Mouse (Mus musculus) midbrain, embryonic 13.5 days (tissue): ENCODE data around the gene Tmem161a. TPM values are rescaled to one million over a fixed set of nuclear protein-coding genes. Genes with fewer than 3 reads are reported as not detected.
"Not testable (repeated sequence)": the region's sequence is repeated elsewhere in the genome, so short reads cannot be mapped to it uniquely, and the experiment has no call there.

Experiments
- ATAC-seq: fragments of 200-750 bp; cut with Nextera tagmentation; 2 replicates; pipeline ENCODE4 v1.8.0; 2017; ENCODE audit warnings: mild to moderate bottlenecking, moderate TSS enrichment, moderate library complexity
- H3K27ac ChIP-seq: fragments of 300-500 bp; sonication (generic); 2 replicates; pipeline ENCODE4 v1.5.1; 2015; ENCODE audit warnings: inconsistent platforms, mild to moderate bottlenecking, moderate library complexity
- H3K27me3 ChIP-seq: fragments of 300-500 bp; sonication (generic); 2 replicates; pipeline ENCODE4 v1.6.1; 2015; ENCODE audit warnings: mild to moderate bottlenecking, inconsistent platforms
- H3K36me3 ChIP-seq: fragments of 300-500 bp; sonication (generic); 2 replicates; pipeline ENCODE4 v1.6.1; 2015; ENCODE audit warnings: mild to moderate bottlenecking, inconsistent platforms
- H3K4me1 ChIP-seq: fragments of 300-500 bp; sonication (generic); replicated peaks from 2 replicates; pipeline ENCODE4 v1.6.1; 2015; ENCODE audit warnings: inconsistent platforms
- H3K4me2 ChIP-seq: fragments of 300-500 bp; sonication (generic); replicated peaks from 2 replicates; pipeline ENCODE4 v1.6.1; 2015; ENCODE audit warnings: moderate library complexity, mild to moderate bottlenecking, inconsistent platforms
- H3K4me3 ChIP-seq: fragments of 300-500 bp; sonication (generic); replicated peaks from 2 replicates; pipeline ENCODE4 v1.5.1; 2015; ENCODE audit warnings: mild to moderate bottlenecking, inconsistent platforms
- H3K9ac ChIP-seq: fragments of 300-500 bp; sonication (generic); replicated peaks from 2 replicates; pipeline ENCODE4 v1.6.1; 2015; ENCODE audit warnings: mild to moderate bottlenecking, inconsistent platforms
- H3K9me3 ChIP-seq: fragments of 300-500 bp; sonication (generic); 2 replicates; pipeline ENCODE4 v1.6.1; 2016; ENCODE audit warnings: mild to moderate bottlenecking, inconsistent platforms
- WGBS: fragments of 180-500 bp; shearing (Covaris S2); methylation state at CpG from one replicate; pipeline ENCODE4 v1.1.7; 2015; 5-methylcytosine and 5-hydroxymethylcytosine counted together
- polyA plus RNA-seq: library from polyadenylated mRNA; unstranded; fragments of >200 nt; fragmentation: Nextera tagmentation; extraction: Ambion mirVana; gene quantifications from 2 replicates; pipeline ENCODE4 v1.2.1, GENCODE M21; 2015

The Tmem161a gene
- polyA plus RNA-seq, 1 experiment from 2014 or later, result 49.5 TPM

DNA sequence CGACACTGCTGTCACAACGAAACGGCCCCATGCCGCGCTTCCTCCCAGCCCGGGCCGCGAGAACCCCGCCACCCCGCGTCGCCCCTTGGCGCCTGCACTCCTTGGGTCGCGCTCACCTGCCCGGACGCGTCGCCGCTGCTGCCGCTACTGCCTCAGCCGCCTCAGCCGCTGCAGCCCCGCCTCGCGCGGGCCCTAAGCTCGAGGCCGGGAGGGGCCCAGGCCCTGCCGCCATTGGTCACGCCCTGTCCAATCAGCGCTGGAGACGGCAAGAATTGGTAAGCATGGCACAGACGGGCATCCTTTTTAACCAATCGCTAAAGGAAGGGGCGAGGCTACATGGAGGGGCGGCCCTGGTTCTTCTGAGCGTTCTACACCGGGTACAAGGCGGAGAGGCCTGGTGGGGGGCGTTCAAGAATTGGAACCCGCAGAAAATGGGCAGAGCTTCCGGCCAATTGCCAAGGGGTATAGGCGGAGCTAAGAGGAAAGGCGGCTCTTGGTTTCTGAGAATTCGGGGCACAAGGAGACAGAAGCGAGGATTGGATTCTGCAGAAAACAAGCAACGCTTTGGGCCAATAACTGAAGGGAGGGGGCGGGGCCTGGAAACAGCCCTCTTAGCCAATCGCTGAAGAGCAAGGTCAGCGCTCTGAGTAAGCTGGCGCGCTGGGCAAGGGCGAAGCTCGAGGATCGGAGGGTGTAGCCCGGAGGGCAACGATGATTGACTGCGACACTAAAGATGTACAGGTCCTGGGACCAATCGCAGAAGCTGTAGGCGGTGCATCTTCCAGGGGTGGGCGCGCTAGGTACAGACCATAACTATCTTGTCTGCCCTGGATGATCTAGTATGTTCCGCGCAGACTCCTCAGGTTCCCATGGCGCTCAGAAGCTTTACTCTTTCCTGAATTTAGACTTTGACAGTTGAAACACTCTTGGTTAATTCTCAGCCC, 40.2 kb downstream of the Tmem161a start, which contains the start of gene Slc25a42:
Slc25a42 (minus strand) TSS at position 194 of the 944 bp plus-strand sequence.
- H3K27ac ChIP-seq, result peak within 1 kb of the TSS; percentile 69
- H3K4me2 ChIP-seq, result peak within 1 kb of the TSS; percentile 92
- H3K4me1 ChIP-seq, result peaks cover 19% of the 10 kb centered on the region
- H3K27me3 ChIP-seq, result peaks cover 26% of the 10 kb centered on the region
- no peaks in the 10 kb centered on the region for H3K9me3 ChIP-seq
- WGBS, result under 1% methylated on average over 63 of the region's 66 CpGs
- H3K9ac ChIP-seq, result peak within 1 kb of the TSS; percentile 72
- no peaks in the 10 kb centered on the region for H3K36me3 ChIP-seq
- peak; percentile 99 for ATAC-seq
- peak within 1 kb of the TSS; percentile 63 for H3K4me3 ChIP-seq

DNA sequence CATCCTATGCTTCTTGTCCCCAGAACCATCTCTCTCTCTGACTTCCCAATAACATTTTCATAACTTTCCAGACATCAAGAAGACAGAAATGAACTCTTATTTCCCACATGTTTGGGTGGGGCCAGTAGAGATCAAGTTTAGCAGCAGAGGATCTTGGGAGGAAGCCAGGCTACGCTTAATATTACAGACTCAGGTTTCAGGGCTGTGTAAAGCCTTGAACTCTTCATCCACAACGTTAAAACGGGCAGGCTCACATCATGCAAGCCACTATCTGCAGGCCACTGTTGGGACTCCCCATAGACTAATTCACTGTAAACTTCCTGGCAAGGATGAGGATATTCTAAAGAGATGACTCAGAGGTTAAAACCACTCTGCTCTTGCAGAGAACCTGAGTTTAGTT, 42.3 kb downstream of the Tmem161a start:
- no peak overlapping the region for H3K4me3 ChIP-seq
- H3K27ac ChIP-seq, result no peak overlapping the region
- H3K4me2 ChIP-seq, result no peak overlapping the region
- no peak overlapping the region for H3K9ac ChIP-seq
- peaks cover 23% of the 10 kb centered on the region for H3K27me3 ChIP-seq
- peaks cover 23% of the 10 kb centered on the region for H3K4me1 ChIP-seq
- no peaks in the 10 kb centered on the region for H3K36me3 ChIP-seq
- no peaks in the 10 kb centered on the region for H3K9me3 ChIP-seq
- 78% methylated on average over 3 of the region's 3 CpGs for WGBS
- no peak for ATAC-seq

DNA sequence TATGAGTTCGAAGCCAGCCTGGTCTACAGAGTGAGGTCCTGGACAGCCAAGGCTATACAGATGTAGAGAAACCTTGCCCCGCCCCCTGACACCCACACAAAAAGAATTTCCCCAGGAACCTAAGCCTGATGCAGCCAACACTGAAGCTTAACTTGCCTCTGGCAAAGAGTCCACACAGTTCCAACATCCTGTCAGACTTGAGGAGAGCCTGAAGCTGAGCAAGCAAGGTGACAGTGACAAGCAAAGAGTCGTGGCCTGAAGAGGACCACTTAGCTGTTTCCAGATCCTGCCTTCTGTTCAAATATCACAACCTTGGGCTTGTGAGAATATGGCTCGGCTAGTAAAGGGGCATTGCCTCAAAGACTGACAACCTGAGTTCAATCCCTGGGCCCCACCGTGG, 42.9 kb downstream of the Tmem161a start:
- Histone ChIP-seq H3K9ac (no peak overlapping the region), H3K27me3 (peaks cover 18% of the 10 kb centered on the region), H3K36me3 (peaks cover 1% of the 10 kb centered on the region), H3K27ac (no peak overlapping the region), H3K4me3 (no peak overlapping the region), H3K4me2 (no peak overlapping the region), H3K9me3 (no peaks in the 10 kb centered on the region), H3K4me1 (peaks cover 23% of the 10 kb centered on the region)
- WGBS, result 77% methylated on average over 5 of the region's 5 CpGs
- no peak for ATAC-seq

DNA sequence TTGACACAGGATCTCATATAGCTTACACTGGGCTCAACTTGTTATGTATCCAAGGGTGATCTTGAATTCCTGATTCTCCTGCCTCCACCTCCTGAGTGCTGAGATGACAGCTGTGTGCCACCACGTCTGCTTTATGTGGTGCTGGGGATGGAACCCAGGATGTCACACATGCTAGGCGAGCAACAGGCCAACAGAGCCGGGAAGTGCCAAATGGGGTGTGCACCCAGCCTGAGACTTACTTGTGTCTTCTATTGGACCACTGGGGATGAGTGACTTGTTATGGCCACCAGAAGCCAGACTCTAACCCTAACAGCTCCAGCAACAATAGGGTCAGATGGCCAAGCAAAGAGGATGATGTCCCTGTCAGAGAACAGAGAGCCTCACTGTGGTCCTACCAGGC, 44.0 kb downstream of the Tmem161a start:
- not testable (repeated sequence) for H3K9ac ChIP-seq, H3K4me3 ChIP-seq, H3K4me2 ChIP-seq, H3K9me3 ChIP-seq, ATAC-seq, H3K27ac ChIP-seq, H3K27me3 ChIP-seq
- peaks cover 12% of the 10 kb centered on the region for H3K36me3 ChIP-seq
- 79% methylated on average over 3 of the region's 3 CpGs for WGBS
- peaks cover 14% of the 10 kb centered on the region for H3K4me1 ChIP-seq

DNA sequence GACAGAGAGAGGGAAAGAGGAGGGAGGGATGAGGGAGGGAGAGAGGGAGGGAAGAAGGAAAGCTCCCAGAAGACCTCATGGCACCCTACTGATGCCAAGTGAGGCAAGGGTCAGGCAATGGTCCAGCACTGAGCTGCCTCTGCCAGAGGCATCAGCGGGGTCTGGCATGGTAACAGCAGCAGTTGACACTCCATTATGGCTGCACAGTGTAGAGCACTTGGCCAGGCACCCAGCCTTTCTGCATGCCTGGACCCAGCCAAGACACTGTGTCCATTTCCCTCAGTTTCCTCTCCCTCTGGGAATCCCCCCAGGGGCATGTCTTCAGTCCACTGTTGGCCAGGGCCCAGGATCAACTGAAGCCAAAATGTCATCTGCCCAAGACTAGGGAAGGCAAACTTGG, 44.4 kb downstream of the Tmem161a start:
- peaks cover 11% of the 10 kb centered on the region for H3K4me1 ChIP-seq
- peaks cover 5% of the 10 kb centered on the region; the same call in 1 of the 2 replicates for H3K27me3 ChIP-seq
- no peak overlapping the region for H3K4me3 ChIP-seq
- no peak overlapping the region for H3K9ac ChIP-seq
- no peak for ATAC-seq
- no peak overlapping the region for H3K27ac ChIP-seq
- H3K9me3 ChIP-seq, result no peaks in the 10 kb centered on the region
- 58% methylated on average over 1 of the region's 1 CpGs for WGBS
- peaks cover 16% of the 10 kb centered on the region for H3K36me3 ChIP-seq
- H3K4me2 ChIP-seq, result no peak overlapping the region

DNA sequence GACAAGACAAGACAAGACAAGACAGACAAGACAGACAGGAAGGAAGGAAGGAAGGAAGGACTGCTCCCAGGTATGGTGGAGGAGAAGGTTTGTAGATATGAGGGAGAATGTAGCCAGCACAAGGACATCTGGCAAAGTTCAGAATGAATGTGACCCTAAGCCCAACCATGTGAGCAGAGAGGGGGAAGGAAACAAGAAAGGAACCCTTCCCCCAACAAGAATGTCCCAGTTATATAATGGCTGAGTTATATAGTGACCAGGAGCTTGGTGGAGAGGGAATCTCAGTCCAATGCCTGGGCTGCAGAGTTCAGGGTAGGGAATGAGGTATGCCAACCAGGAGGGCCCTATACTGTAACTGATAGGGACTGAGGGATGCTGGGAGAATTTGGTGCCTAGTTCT, 45.3 kb downstream of the Tmem161a start:
- no peaks in the 10 kb centered on the region for H3K9me3 ChIP-seq
- no peak overlapping the region for H3K9ac ChIP-seq
- H3K27ac ChIP-seq, result no peak overlapping the region
- no peak overlapping the region for H3K4me2 ChIP-seq
- no peak overlapping the region for H3K4me3 ChIP-seq
- H3K4me1 ChIP-seq, result peaks cover 9% of the 10 kb centered on the region; the same call in 1 of the 2 replicates
- H3K27me3 ChIP-seq, result peaks cover 5% of the 10 kb centered on the region; the same call in 1 of the 2 replicates
- no peak for ATAC-seq
- peaks cover 25% of the 10 kb centered on the region for H3K36me3 ChIP-seq

DNA sequence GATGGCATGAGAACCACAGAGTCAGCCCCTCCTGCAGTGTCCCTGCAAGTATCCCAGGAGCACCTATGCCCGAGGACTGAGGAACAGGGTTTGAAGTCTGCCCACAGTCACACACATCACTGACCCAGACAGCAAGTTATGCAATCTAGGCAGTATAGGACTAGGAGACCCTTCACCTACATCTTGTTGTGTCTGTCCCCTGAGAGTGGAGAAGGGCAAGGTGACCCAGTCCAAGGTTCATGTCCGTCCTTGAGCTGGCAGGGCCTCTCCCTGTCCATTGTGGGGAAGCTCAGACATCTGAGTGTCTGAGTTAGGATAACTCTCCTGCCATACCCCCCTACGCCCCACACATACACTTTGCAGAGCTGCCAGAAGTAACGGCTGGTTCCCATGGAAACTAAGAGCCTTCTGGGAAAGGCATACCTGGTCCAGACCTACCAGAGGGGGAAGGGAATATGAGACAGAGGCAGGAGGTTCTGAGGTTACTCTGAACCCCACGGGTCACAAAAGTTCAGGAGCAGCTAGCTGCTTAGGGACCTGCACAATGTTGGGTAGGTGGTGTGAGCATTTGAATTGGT, 47.0 kb downstream of the Tmem161a start:
- no peak overlapping the region for H3K4me2 ChIP-seq
- H3K4me1 ChIP-seq, result 0 out of 2 replicates have a peak, but pooled peaks cover 4% of the 10 kb centered on the region
- H3K27me3 ChIP-seq, result peaks cover 5% of the 10 kb centered on the region; the same call in 1 of the 2 replicates
- ATAC-seq, result no peak
- H3K36me3 ChIP-seq, result peaks cover 42% of the 10 kb centered on the region
- no peaks in the 10 kb centered on the region for H3K9me3 ChIP-seq
- no peak overlapping the region for H3K9ac ChIP-seq
- WGBS, result 57% methylated on average over 5 of the region's 5 CpGs
- H3K27ac ChIP-seq, result no peak overlapping the region
- no peak overlapping the region for H3K4me3 ChIP-seq

DNA sequence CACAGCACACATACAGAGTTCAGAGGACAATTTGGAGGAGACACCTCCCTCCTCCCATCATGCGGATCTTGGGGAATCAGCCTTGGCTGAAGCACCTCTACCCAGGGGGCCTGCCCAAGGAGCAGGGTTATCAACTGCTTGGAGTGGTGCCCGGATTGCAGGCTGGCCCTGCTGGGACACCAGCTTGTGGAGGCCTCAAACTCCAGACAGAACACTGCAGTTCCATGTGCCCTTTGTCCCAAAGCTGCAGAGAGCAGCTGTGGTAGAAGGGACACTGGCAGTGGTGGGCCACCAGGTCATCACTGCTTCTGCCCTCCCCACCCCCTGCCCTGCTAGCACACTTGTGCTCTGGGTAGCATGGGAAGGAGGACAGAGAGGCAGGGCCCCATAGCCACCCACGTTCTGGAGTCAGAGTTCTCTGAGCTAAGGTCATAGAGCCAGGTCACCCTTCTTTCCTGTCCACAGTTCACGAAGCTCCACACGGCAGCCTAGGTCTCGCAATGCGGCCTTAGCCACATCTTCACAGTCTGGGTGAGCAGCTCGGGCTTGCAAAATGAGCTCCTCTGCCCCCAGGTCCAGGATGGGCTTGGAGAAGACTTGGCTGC, 48.2 kb downstream of the Tmem161a start:
- no peak overlapping the region for H3K27ac ChIP-seq
- H3K9ac ChIP-seq, result no peak overlapping the region
- H3K4me1 ChIP-seq, result 0 out of 2 replicates have a peak, but pooled peaks cover 4% of the 10 kb centered on the region
- H3K36me3 ChIP-seq, result peaks cover 54% of the 10 kb centered on the region
- peaks cover 5% of the 10 kb centered on the region; the same call in 1 of the 2 replicates for H3K27me3 ChIP-seq
- H3K4me2 ChIP-seq, result no peak overlapping the region
- 79% methylated on average over 8 of the region's 8 CpGs for WGBS
- no peak for ATAC-seq
- no peak overlapping the region for H3K4me3 ChIP-seq
- no peaks in the 10 kb centered on the region for H3K9me3 ChIP-seq

DNA sequence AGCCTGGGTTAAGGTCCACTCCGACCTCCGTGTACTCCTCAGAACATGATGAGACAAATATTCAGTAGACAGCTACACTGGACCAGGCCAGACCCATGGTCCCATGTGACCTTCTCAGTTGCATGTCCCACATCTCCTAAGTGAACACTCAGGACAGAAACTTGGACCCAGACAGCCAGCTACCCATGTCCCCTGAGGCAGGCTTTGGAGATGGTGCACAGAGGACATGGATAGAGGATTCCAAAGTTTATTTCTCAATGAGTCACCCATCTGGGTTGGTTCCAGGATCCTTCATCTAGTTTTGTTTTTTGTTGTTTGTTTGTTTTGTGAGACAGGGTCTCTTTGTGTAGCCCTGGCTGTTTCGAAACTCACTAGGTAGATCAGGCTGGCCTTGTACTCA, 48.8 kb downstream of the Tmem161a start:
- H3K4me2 ChIP-seq, result no peak overlapping the region
- WGBS, result 95% methylated on average over 3 of the region's 3 CpGs
- no peak overlapping the region for H3K27ac ChIP-seq
- H3K4me3 ChIP-seq, result no peak overlapping the region
- H3K9me3 ChIP-seq, result no peaks in the 10 kb centered on the region
- H3K4me1 ChIP-seq, result 0 out of 2 replicates have a peak, but pooled peaks cover 4% of the 10 kb centered on the region
- H3K36me3 ChIP-seq, result peaks cover 59% of the 10 kb centered on the region
- H3K9ac ChIP-seq, result no peak overlapping the region
- no peak for ATAC-seq
- H3K27me3 ChIP-seq, result peaks cover 5% of the 10 kb centered on the region; the same call in 1 of the 2 replicates

DNA sequence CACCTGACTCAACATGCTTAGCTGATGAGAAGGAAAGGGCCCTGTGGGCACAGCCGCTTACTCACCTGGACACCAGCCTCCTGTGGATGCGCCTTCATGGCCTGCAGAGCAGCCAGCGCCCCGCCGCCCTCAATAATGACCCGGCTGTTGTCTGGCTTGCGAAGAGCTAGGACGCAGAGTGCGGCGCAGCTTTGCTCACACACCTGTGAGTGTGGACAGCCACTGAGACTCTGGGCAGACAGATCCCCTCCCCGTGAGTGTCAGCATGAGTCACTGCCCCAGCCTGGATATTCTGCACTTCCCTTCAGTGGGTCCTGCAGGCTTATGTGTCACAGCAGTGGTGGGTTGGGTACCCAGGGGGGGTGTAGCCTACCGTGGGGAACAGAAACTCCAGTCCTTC, 49.9 kb downstream of the Tmem161a start:
- Histone ChIP-seq H3K27me3 (no peaks in the 10 kb centered on the region; the same call in 1 of the 2 replicates), H3K9ac (no peak overlapping the region), H3K36me3 (peaks cover 64% of the 10 kb centered on the region), H3K4me1 (0 out of 2 replicates have a peak, but pooled peaks cover 4% of the 10 kb centered on the region), H3K9me3 (no peaks in the 10 kb centered on the region), H3K4me2 (no peak overlapping the region), H3K27ac (no peak overlapping the region), H3K4me3 (no peak overlapping the region)
- 94% methylated on average over 12 of the region's 12 CpGs for WGBS
- ATAC-seq, result no peak

DNA sequence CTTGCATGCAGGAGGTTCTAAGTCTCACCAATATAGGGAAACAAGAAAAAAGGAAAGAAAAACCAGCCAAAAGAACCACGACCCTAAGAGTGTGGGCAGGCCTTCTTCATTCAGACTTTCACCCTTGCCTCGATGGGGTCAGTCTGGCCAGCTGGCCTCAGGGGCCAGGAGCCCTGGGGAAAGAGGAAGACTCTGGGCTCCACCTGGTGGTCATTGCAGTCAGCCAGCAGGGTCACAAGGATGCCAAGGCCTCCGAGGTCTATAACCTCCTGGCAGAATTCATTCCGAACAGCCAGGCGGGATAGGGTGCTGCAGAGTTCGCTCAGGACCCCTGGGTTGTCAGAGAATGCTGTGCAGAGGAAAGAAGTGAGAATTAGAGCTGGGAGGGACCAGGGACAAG, 51.2 kb downstream of the Tmem161a start:
- ATAC-seq, result no peak
- 46% methylated on average over 6 of the region's 6 CpGs for WGBS
- H3K36me3 ChIP-seq, result peaks cover 75% of the 10 kb centered on the region

DNA sequence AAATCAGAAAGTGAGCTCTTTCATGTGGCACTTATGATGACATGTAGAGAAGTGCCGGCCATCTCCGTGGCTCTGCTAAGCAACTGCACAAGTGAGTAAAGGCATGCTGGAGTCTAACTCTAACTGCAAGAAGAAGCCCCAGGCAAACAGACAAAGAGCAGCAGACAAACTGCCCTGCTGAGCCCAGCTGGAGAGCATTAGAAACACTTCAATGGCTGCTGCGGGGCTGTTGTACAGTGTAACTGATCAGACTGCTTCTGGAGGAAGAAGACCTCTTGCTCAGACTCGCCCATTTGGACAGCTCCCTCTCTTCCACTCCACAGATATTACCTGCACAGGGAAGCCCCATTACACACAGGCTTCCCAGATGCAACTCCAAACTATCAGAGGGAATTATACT, 55.8 kb downstream of the Tmem161a start:
- WGBS, result 31% methylated on average over 4 of the region's 4 CpGs
- no peak overlapping the region for H3K9ac ChIP-seq
- H3K36me3 ChIP-seq, result peaks cover 73% of the 10 kb centered on the region
- H3K27me3 ChIP-seq, result no peaks in the 10 kb centered on the region
- no peak overlapping the region for H3K4me2 ChIP-seq
- no peak for ATAC-seq
- H3K4me1 ChIP-seq, result peaks cover 15% of the 10 kb centered on the region
- H3K27ac ChIP-seq, result no peak overlapping the region
- H3K9me3 ChIP-seq, result no peaks in the 10 kb centered on the region
- H3K4me3 ChIP-seq, result no peak overlapping the region

More for the DNA sequence above, 51.2 kb downstream of the Tmem161a start:
- H3K4me2 ChIP-seq, result no peak overlapping the region
- no peaks in the 10 kb centered on the region for H3K9me3 ChIP-seq
- peaks cover 10% of the 10 kb centered on the region; the same call in 1 of the 2 replicates for H3K4me1 ChIP-seq
- H3K9ac ChIP-seq, result no peak overlapping the region
- H3K4me3 ChIP-seq, result no peak overlapping the region
- no peaks in the 10 kb centered on the region; the same call in 1 of the 2 replicates for H3K27me3 ChIP-seq
- H3K27ac ChIP-seq, result no peak overlapping the region
